Mouse (Mus musculus) forebrain, postnatal 0 days (tissue): ENCODE data around the gene Lrrc74a. TPM values are rescaled to one million over a fixed set of nuclear protein-coding genes. Genes with fewer than 3 reads are reported as not detected.
A peak's percentile ranks its signal among the peaks of the same experiment; 100 is the strongest.

ENCODE experiments used
- ATAC-seq: fragments of 200-750 bp; cut with Nextera tagmentation; 2 replicates; pipeline ENCODE4 v1.8.0; 2017; ENCODE audit warnings: mild to moderate bottlenecking, moderate library complexity
- DNase-seq: peaks from one replicate; pipeline ENCODE4 v3.0.0-alpha.2; 2015
- H3K27ac ChIP-seq: fragments of 300-500 bp; sonication (generic); 2 replicates; pipeline ENCODE4 v1.5.1; 2014; ENCODE audit warnings: low read depth, mild to moderate bottlenecking, antibody characterized with exemption, low read length, moderate library complexity, mixed read lengths
- H3K27me3 ChIP-seq: fragments of 300-500 bp; sonication (generic); 2 replicates; pipeline ENCODE4 v1.6.1; 2014; ENCODE audit warnings: mild to moderate bottlenecking, low read length, mixed read lengths; ENCODE audit not compliant: insufficient read depth
- H3K36me3 ChIP-seq: fragments of 300-500 bp; sonication (generic); 2 replicates; pipeline ENCODE4 v1.6.1; 2014; ENCODE audit warnings: mild to moderate bottlenecking, moderate library complexity; ENCODE audit not compliant: insufficient read depth
- H3K4me1 ChIP-seq: fragments of 300-500 bp; sonication (generic); 2 replicates; pipeline ENCODE4 v1.6.1; 2014; ENCODE audit warnings: antibody characterized with exemption; ENCODE audit not compliant: insufficient read depth
- H3K4me2 ChIP-seq: fragments of 300-500 bp; sonication (generic); 2 replicates; pipeline ENCODE4 v1.6.1; 2014; ENCODE audit warnings: low read depth, mild to moderate bottlenecking, moderate library complexity
- H3K4me3 ChIP-seq: fragments of 300-500 bp; sonication (generic); 2 replicates; pipeline ENCODE4 v1.5.1; 2014; ENCODE audit warnings: low read depth, low read length, mixed read lengths
- H3K9ac ChIP-seq: fragments of 300-500 bp; sonication (generic); 2 replicates; pipeline ENCODE4 v1.6.1; 2014; ENCODE audit warnings: mild to moderate bottlenecking
- H3K9me3 ChIP-seq: fragments of 300-500 bp; sonication (generic); 2 replicates; pipeline ENCODE4 v1.6.1; 2016; ENCODE audit warnings: low read length
- CTCF ChIP-seq: sonication (generic); IDR thresholded peaks from 2 replicates; pipeline ENCODE4 v1.5.1; 2016; ENCODE audit warnings: antibody characterized with exemption, control low read depth, low read depth
- WGBS: fragments of 180-500 bp; shearing (Covaris S2); extraction: QIAGEN DNeasy Blood & Tissue Kit; methylation state at CpG from one replicate; pipeline ENCODE4 v1.1.7; 2014; 5-methylcytosine and 5-hydroxymethylcytosine counted together
- polyA plus RNA-seq: library from polyadenylated mRNA; unstranded; fragments of >200 nt; fragmentation: Nextera tagmentation; extraction: Ambion mirVana; gene quantifications from 2 replicates; pipeline ENCODE4 v1.2.1, GENCODE M21; 2015
- total RNA-seq: library from RNA; depleted of rRNA; stranded (reverse); fragments of >200 nt; gene quantifications from 2 replicates; pipeline ENCODE4 v1.2.3, GENCODE M21; 2014

The Lrrc74a gene
- total and polyA plus RNA-seq, 2 experiments from 2014 or later: not detected

GRCm38 (mm10) chr12:86716962-86717361 lies 17.2 kb upstream of the Lrrc74a start:
- no peak for DNase-seq
- H3K4me1 ChIP-seq: no peaks in the 10 kb centered on the region
- H3K36me3 ChIP-seq: peaks cover 5% of the 10 kb centered on the region; the same call in 1 of the 2 replicates
- 91% methylated on average over 11 of the region's 11 CpGs for WGBS
- no peak overlapping the region for H3K4me3 ChIP-seq
- H3K27me3 ChIP-seq: no peaks in the 10 kb centered on the region
- no peak overlapping the region for H3K9ac ChIP-seq
- H3K9me3 ChIP-seq: no peaks in the 10 kb centered on the region
- no peak overlapping the region for H3K27ac ChIP-seq
- no peak for ATAC-seq
- H3K4me2 ChIP-seq: no peak overlapping the region
- no peak for TF ChIP-seq CTCF

- no peak overlapping the region for H3K4me2 ChIP-seq
- WGBS: 85% methylated on average over 18 of the region's 18 CpGs
- H3K27ac ChIP-seq: no peak overlapping the region
- no peak for ATAC-seq
- H3K9ac ChIP-seq: no peak overlapping the region
- no peak for TF ChIP-seq CTCF
- no peaks in the 10 kb centered on the region for H3K27me3 ChIP-seq
- peaks cover 5% of the 10 kb centered on the region; the same call in 1 of the 2 replicates for H3K36me3 ChIP-seq
- DNase-seq: no peak
- H3K4me1 ChIP-seq: peaks cover 5% of the 10 kb centered on the region; the same call in 1 of the 2 replicates
- no peak overlapping the region for H3K4me3 ChIP-seq
- no peaks in the 10 kb centered on the region for H3K9me3 ChIP-seq
Observed at GRCm38 (mm10) chr12:86719961-86720639, 14.1 kb upstream of the Lrrc74a start.

GRCm38 (mm10) chr12:86721453-86721852 lies 12.7 kb upstream of the Lrrc74a start:
- ATAC-seq (no peak), DNase-seq (no peak)
- no peak overlapping the region for H3K4me2 ChIP-seq
- H3K27ac ChIP-seq: no peak overlapping the region
- peaks cover 8% of the 10 kb centered on the region; the same call in 1 of the 2 replicates for H3K4me1 ChIP-seq
- H3K27me3 ChIP-seq: no peaks in the 10 kb centered on the region
- H3K9me3 ChIP-seq: no peaks in the 10 kb centered on the region
- peaks cover 4% of the 10 kb centered on the region; the same call in 1 of the 2 replicates for H3K36me3 ChIP-seq
- 80% methylated on average over 5 of the region's 5 CpGs for WGBS
- TF ChIP-seq CTCF: no peak
- no peak overlapping the region for H3K9ac ChIP-seq
- no peak overlapping the region for H3K4me3 ChIP-seq

GRCm38 (mm10) chr12:86724300-86724699 lies 9.9 kb upstream of the Lrrc74a start:
- Histone ChIP-seq H3K4me1 (peaks cover 8% of the 10 kb centered on the region; the same call in 1 of the 2 replicates), H3K27ac (no peak overlapping the region), H3K9ac (no peak overlapping the region), H3K9me3 (no peaks in the 10 kb centered on the region), H3K4me2 (no peak overlapping the region), H3K4me3 (no peak overlapping the region), H3K27me3 (no peaks in the 10 kb centered on the region), H3K36me3 (no peaks in the 10 kb centered on the region)
- 72% methylated on average over 2 of the region's 2 CpGs for WGBS
- no peak for ATAC-seq
- DNase-seq: no peak
- no peak for TF ChIP-seq CTCF

GRCm38 (mm10) chr12:86725706-86726105 lies 8.5 kb upstream of the Lrrc74a start:
- H3K27ac ChIP-seq: peak overlapping the region; percentile 35; the same call in 1 of the 2 replicates
- no peaks in the 10 kb centered on the region for H3K9me3 ChIP-seq
- H3K27me3 ChIP-seq: no peaks in the 10 kb centered on the region
- WGBS: 2% methylated on average over 19 of the region's 19 CpGs
- DNase-seq (peak; percentile 52), ATAC-seq (peak; percentile 73)
- H3K4me2 ChIP-seq: peak overlapping the region; percentile 95
- H3K9ac ChIP-seq: peak overlapping the region; percentile 58
- no peaks in the 10 kb centered on the region for H3K36me3 ChIP-seq
- peak overlapping the region; percentile 57 for H3K4me3 ChIP-seq
- H3K4me1 ChIP-seq: peaks cover 8% of the 10 kb centered on the region; the same call in 1 of the 2 replicates
- no peak for TF ChIP-seq CTCF

- H3K27me3 ChIP-seq: no peaks in the 10 kb centered on the region
Observed at GRCm38 (mm10) chr12:86726120-86726640, 8.0 kb upstream of the Lrrc74a start, which contains the start of gene Angel1. Gene Angel1 (minus strand): TSS chr12:86726460.

GRCm38 (mm10) chr12:86761036-86761435 lies 26.9 kb downstream of the Lrrc74a start:
- Histone ChIP-seq H3K4me3 (no peak overlapping the region), H3K4me2 (no peak overlapping the region), H3K36me3 (no peaks in the 10 kb centered on the region), H3K9me3 (no peaks in the 10 kb centered on the region; the same call in 1 of the 2 replicates), H3K27ac (no peak overlapping the region), H3K9ac (no peak overlapping the region), H3K27me3 (no peaks in the 10 kb centered on the region), H3K4me1 (no peaks in the 10 kb centered on the region)
- TF ChIP-seq CTCF: no peak
- no peak for ATAC-seq
- DNase-seq: no peak
- WGBS: 79% methylated on average over 13 of the region's 13 CpGs

More at GRCm38 (mm10) chr12:86726120-86726640, 8.0 kb upstream of the Lrrc74a start, which contains the start of gene Angel1:
- WGBS: 2% methylated on average over 44 of the region's 44 CpGs
- peak within 1 kb of the TSS; percentile 58 for H3K9ac ChIP-seq
- H3K4me3 ChIP-seq: peak within 1 kb of the TSS; percentile 57
- ATAC-seq (peak; percentile 98), DNase-seq (peak; percentile 96)
- H3K27ac ChIP-seq: peak within 1 kb of the TSS; percentile 35; the same call in 1 of the 2 replicates
- H3K4me1 ChIP-seq: peaks cover 8% of the 10 kb centered on the region; the same call in 1 of the 2 replicates
- H3K36me3 ChIP-seq: no peaks in the 10 kb centered on the region
- H3K4me2 ChIP-seq: peak within 1 kb of the TSS; percentile 95
- H3K9me3 ChIP-seq: no peaks in the 10 kb centered on the region
- no peak; the same call in 1 of the 2 replicates for TF ChIP-seq CTCF
